Mouse (Mus musculus): Measurements from ENCODE around the gene Rpn1. TPM values are rescaled to one million over a fixed set of nuclear protein-coding genes. Genes with fewer than 3 reads are reported as not detected.

The Rpn1 gene
- 324 and 340 TPM in 2 replicates for polyA plus RNA-seq (2016; fragmentation: Nextera tagmentation; extraction: Ambion mirVana)

DNA sequence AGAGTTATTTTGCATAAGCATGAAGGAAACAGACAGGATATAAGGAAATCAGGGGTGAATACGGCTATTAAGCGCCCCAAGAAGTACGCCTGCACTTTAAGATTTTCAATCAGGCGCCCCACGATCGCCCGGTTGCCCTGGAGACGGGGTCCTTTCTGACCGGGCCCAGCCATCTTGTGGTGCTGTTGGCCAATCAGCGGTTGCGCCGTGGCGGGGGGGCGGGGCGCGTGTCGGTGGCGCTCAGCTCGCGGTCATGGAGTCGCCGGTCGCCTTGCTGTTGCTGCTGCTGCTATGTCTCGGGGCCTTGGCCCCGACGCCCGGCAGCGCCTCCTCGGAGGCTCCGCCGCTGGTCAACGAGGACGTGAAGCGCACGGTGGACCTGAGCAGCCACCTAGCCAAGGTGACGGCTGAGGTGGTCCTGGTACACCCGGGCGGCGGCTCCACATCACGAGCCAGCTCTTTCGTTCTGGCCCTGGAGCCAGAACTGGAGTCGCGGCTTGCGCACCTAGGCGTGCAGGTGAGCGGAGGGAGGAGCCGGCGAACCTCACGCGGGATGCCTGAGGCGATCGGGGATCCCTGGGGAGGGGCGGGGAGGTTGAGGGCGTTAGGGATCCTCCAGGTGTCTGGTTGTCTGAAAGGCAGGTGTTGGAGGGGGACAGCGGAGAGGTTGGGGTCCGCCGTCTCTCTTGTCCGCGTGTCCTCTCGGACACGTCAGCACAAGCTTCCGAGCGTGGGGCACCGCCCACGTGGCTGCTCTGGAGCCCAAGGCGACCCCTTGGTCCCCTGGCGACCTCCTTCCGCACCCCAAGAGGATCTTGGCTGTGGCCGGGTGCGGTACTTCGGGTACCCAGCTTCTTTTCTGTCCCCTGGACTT lies at the start of gene Rpn1:
Rpn1 (plus strand) TSS at position 205 of the 874 bp plus-strand sequence.
- Histone ChIP-seq H3K27ac (peak within 1 kb of the TSS; percentile 94), H3K4me1 (peaks cover 18% of the 10 kb centered on the region), H3K4me3 (peak within 1 kb of the TSS; percentile 99), H3K9me3 (replicated peaks) (no peaks in the 10 kb centered on the region), H3K27me3 (ENCODE audit: low read depth, poor library complexity, severe bottlenecking) (peaks cover 11% of the 10 kb centered on the region), H3K36me3 (peaks cover 27% of the 10 kb centered on the region)
- WGBS: under 1% methylated on average over 70 of the region's 71 CpGs
- peak; percentile 99 for DNase-seq (ENCODE audit: low spot score)

- Histone ChIP-seq H3K4me1 (no peaks in the 10 kb centered on the region), H3K27me3 (ENCODE audit: low read depth, poor library complexity, severe bottlenecking) (no peaks in the 10 kb centered on the region), H3K9me3 (replicated peaks) (no peaks in the 10 kb centered on the region), H3K36me3 (peaks cover 59% of the 10 kb centered on the region), H3K27ac (no peak overlapping the region), H3K4me3 (no peak overlapping the region)
- no peak for DNase-seq (ENCODE audit: low spot score)
- WGBS: 94% methylated on average over 4 of the region's 4 CpGs
Measured at GRCm38 (mm10) chr6:88037471-88038045, 46.7 kb upstream of the Rpn1 start.

- H3K36me3 ChIP-seq: peaks cover 56% of the 10 kb centered on the region
- no peak overlapping the region for H3K4me3 ChIP-seq
- whole genome bisulfite sequencing: 97% methylated on average over 4 of the region's 4 CpGs
- H3K27ac ChIP-seq: no peak overlapping the region
- DNase-seq (ENCODE audit: low spot score): no peak
- peaks cover 15% of the 10 kb centered on the region for H3K4me1 ChIP-seq
- no peaks in the 10 kb centered on the region for H3K9me3 ChIP-seq (replicated peaks)
- H3K27me3 ChIP-seq (ENCODE audit: low read depth, poor library complexity, severe bottlenecking): no peaks in the 10 kb centered on the region
Measured at GRCm38 (mm10) chr6:88039426-88039825, 44.9 kb upstream of the Rpn1 start.

- WGBS: 87% methylated on average over 4 of the region's 4 CpGs
- Histone ChIP-seq H3K4me1 (peaks cover 16% of the 10 kb centered on the region), H3K9me3 (replicated peaks) (no peaks in the 10 kb centered on the region), H3K4me3 (no peak overlapping the region), H3K27ac (no peak overlapping the region), H3K36me3 (peaks cover 38% of the 10 kb centered on the region), H3K27me3 (ENCODE audit: low read depth, poor library complexity, severe bottlenecking) (no peaks in the 10 kb centered on the region)
- DNase-seq (ENCODE audit: low spot score): no peak
Measured at GRCm38 (mm10) chr6:88041221-88041620, 43.1 kb upstream of the Rpn1 start.

DNA sequence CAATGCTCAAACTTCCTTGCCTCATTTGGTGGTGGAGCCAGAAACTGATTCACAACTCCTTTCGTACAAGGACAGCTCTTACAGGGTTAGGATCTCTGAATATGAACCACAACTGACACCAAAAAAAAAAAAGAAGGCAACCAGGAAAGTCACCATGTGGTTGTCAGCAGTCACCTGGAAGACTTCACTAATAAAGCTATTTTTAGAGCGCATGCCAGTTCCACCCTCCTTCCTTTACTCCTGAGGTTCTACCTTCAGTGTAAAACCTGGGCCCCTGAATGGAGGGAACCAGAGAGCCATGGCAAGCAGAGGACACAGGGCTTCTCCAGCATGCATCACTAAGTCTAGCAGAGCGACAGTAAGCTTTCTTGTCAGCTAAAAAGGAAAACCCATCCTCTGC lies 41.9 kb upstream of the Rpn1 start:
- Histone ChIP-seq H3K4me3 (no peak overlapping the region), H3K27me3 (ENCODE audit: low read depth, poor library complexity, severe bottlenecking) (no peaks in the 10 kb centered on the region), H3K27ac (no peak overlapping the region), H3K9me3 (replicated peaks) (no peaks in the 10 kb centered on the region), H3K36me3 (peaks cover 28% of the 10 kb centered on the region), H3K4me1 (peaks cover 16% of the 10 kb centered on the region)
- no peak for DNase-seq (ENCODE audit: low spot score)
- 92% methylated on average over 3 of the region's 3 CpGs for WGBS

GRCm38 (mm10) chr6:88044234-88044576 lies 40.1 kb upstream of the Rpn1 start:
- Histone ChIP-seq H3K4me1 (peaks cover 16% of the 10 kb centered on the region), H3K9me3 (replicated peaks) (no peaks in the 10 kb centered on the region), H3K27ac (peak overlapping the region; percentile 93), H3K27me3 (ENCODE audit: low read depth, poor library complexity, severe bottlenecking) (no peaks in the 10 kb centered on the region), H3K36me3 (peaks cover 13% of the 10 kb centered on the region), H3K4me3 (peak overlapping the region; percentile 98)
- no peak for DNase-seq (ENCODE audit: low spot score)
- WGBS: 1% methylated on average over 3 of the region's 3 CpGs

GRCm38 (mm10) chr6:88044577-88045405 lies 39.5 kb upstream of the Rpn1 start, which contains the start of gene Rab7:
Gene Rab7, minus strand, starts transcription at chr6:88045270.
- no peaks in the 10 kb centered on the region for H3K9me3 ChIP-seq (replicated peaks)
- no peaks in the 10 kb centered on the region; the same call in 1 of the 2 replicates for H3K27me3 ChIP-seq (ENCODE audit: low read depth, poor library complexity, severe bottlenecking)
- WGBS: under 1% methylated on average over 82 of the region's 82 CpGs
- H3K4me1 ChIP-seq: peaks cover 16% of the 10 kb centered on the region
- H3K36me3 ChIP-seq: peaks cover 9% of the 10 kb centered on the region; the same call in 1 of the 2 replicates
- peak; percentile 96 for DNase-seq (ENCODE audit: low spot score)
- H3K4me3 ChIP-seq: peak within 1 kb of the TSS; percentile 98
- peak within 1 kb of the TSS; percentile 93 for H3K27ac ChIP-seq

- WGBS: 41% methylated on average over 3 of the region's 3 CpGs
- Histone ChIP-seq H3K27ac (peak overlapping the region; percentile 93), H3K4me3 (peak overlapping the region; percentile 98)
Measured at GRCm38 (mm10) chr6:88045406-88045766, 38.9 kb upstream of the Rpn1 start.

GRCm38 (mm10) chr6:88047853-88048252 lies 36.4 kb upstream of the Rpn1 start:
- 86% methylated on average over 5 of the region's 5 CpGs for WGBS
- Histone ChIP-seq H3K4me3 (no peak overlapping the region), H3K36me3 (no peaks in the 10 kb centered on the region), H3K4me1 (peaks cover 16% of the 10 kb centered on the region), H3K27ac (no peak overlapping the region), H3K27me3 (ENCODE audit: low read depth, poor library complexity, severe bottlenecking) (no peaks in the 10 kb centered on the region; the same call in 1 of the 2 replicates), H3K9me3 (replicated peaks) (no peaks in the 10 kb centered on the region)
- no peak for DNase-seq (ENCODE audit: low spot score)

More at GRCm38 (mm10) chr6:88045406-88045766, 38.9 kb upstream of the Rpn1 start:
- no peaks in the 10 kb centered on the region for H3K9me3 ChIP-seq (replicated peaks)
- DNase-seq (ENCODE audit: low spot score): no peak
- peaks cover 6% of the 10 kb centered on the region; the same call in 1 of the 2 replicates for H3K36me3 ChIP-seq
- peaks cover 16% of the 10 kb centered on the region for H3K4me1 ChIP-seq
- H3K27me3 ChIP-seq (ENCODE audit: low read depth, poor library complexity, severe bottlenecking): no peaks in the 10 kb centered on the region; the same call in 1 of the 2 replicates

GRCm38 (mm10) chr6:88049008-88049407 lies 35.3 kb upstream of the Rpn1 start:
- Histone ChIP-seq H3K27me3 (ENCODE audit: low read depth, poor library complexity, severe bottlenecking) (no peaks in the 10 kb centered on the region; the same call in 1 of the 2 replicates), H3K4me1 (peaks cover 5% of the 10 kb centered on the region), H3K36me3 (no peaks in the 10 kb centered on the region), H3K4me3 (no peak overlapping the region), H3K9me3 (replicated peaks) (no peaks in the 10 kb centered on the region), H3K27ac (no peak overlapping the region)
- WGBS: 82% methylated on average over 6 of the region's 6 CpGs
- no peak for DNase-seq (ENCODE audit: low spot score)

- Histone ChIP-seq H3K27ac (no peak overlapping the region), H3K4me1 (no peaks in the 10 kb centered on the region), H3K36me3 (no peaks in the 10 kb centered on the region), H3K27me3 (ENCODE audit: low read depth, poor library complexity, severe bottlenecking) (peaks cover 4% of the 10 kb centered on the region; the same call in 1 of the 2 replicates), H3K9me3 (replicated peaks) (no peaks in the 10 kb centered on the region), H3K4me3 (no peak overlapping the region)
- DNase-seq (ENCODE audit: low spot score): no peak
- 83% methylated on average over 5 of the region's 5 CpGs for WGBS
Measured at GRCm38 (mm10) chr6:88051206-88051605, 33.1 kb upstream of the Rpn1 start.

DNA sequence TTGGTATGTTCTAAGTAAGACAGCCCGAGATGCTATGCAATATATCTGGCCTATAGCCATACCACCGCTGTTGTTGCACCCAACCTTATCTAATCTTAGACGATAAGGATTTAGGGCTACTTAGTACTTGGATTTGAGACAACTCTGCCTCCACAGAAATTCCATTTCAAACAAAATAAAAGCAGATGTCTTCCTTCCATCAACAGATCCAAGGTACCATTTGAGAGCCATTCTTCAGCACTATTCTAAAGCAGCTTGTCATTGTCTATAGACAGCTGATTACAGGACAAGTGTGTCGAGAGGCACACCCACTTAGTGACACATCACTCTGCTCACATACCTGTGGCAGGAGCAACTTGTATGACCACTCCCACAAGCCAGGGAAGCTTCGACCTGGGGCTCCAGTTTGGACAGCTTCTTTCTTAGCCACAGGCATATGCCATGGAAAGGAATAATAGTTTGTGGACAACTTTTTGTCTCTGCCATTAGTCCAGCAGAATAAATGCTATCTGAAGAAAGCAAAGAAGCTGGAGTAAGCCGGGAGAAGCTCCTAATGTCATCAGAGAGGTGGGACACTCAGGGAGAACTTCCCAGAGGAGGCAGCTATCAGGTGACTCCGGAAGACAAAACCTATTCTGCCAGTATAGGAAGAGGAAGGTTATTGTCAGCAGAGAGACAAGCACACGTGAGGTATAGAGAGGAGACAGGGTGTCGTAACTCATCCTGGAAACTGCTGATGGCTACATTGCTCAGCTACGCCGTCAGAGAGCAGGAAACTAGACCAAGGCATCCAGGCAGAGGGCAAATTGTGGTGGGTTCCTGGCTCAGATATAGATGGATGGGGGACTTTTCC lies 30.8 kb upstream of the Rpn1 start:
- Histone ChIP-seq H3K4me3 (no peak overlapping the region), H3K4me1 (no peaks in the 10 kb centered on the region), H3K36me3 (no peaks in the 10 kb centered on the region), H3K27ac (no peak overlapping the region), H3K9me3 (replicated peaks) (no peaks in the 10 kb centered on the region), H3K27me3 (ENCODE audit: low read depth, poor library complexity, severe bottlenecking) (peaks cover 4% of the 10 kb centered on the region; the same call in 1 of the 2 replicates)
- DNase-seq (ENCODE audit: low spot score): no peak
- WGBS: 66% methylated on average over 11 of the region's 11 CpGs
